Mouse (Mus musculus) layer of hippocampus, adult 18-20 months (tissue): ENCODE results near the gene Gm37596. TPM values are rescaled to one million over a fixed set of nuclear protein-coding genes. Genes with fewer than 3 reads are reported as not detected.
"Not testable (repeated sequence)": the region's sequence is repeated elsewhere in the genome, so short reads cannot be mapped to it uniquely, and the experiment has no call there.

Source experiments
- DNase-seq, 2 experiments: peaks; one replicate each; pipeline ENCODE4 v3.0.0; 2022; ENCODE audit warnings: low spot score in 2 of 2
- long read RNA-seq: library from polyadenylated mRNA; stranded (forward); transcript quantifications from one replicate; pipeline ENCODE4 v2.0.0, GENCODE M21; 2021
- total RNA-seq, 2 experiments: library from RNA; stranded (reverse); gene quantifications; 2 replicates each; pipeline ENCODE4 v1.2.3; 2021

Gm37596 gene
- not detected for total RNA-seq
- long read RNA-seq = 0 reads

GRCm38 (mm10) chr3:93692970-93693369 is at the start of gene Gm37596:
Gene Gm37596, minus strand, starts transcription at chr3:93693070.
- DNase-seq = not testable (repeated sequence)

- not testable (repeated sequence) for DNase-seq
Observed at GRCm38 (mm10) chr3:93708969-93709637, 16.2 kb upstream of the Gm37596 start.

GRCm38 (mm10) chr3:93676210-93676609 is 16.7 kb downstream of the Gm37596 start, which contains the start of gene Tdpoz1:
Gene Tdpoz1, minus strand, starts transcription at chr3:93676310.
- DNase-seq = not testable (repeated sequence)

- not testable (repeated sequence) for DNase-seq
Observed at GRCm38 (mm10) chr3:93670805-93671503, 21.9 kb downstream of the Gm37596 start.

GRCm38 (mm10) chr3:93654260-93654659 is 38.6 kb downstream of the Gm37596 start:
- DNase-seq = no peak

- no peak for DNase-seq
Observed at GRCm38 (mm10) chr3:93652586-93652985, 40.3 kb downstream of the Gm37596 start, which contains the start of gene Tdpoz2. Gene Tdpoz2, minus strand, starts transcription at chr3:93652686.

Other genes with a start within 250 kb of the Gm37596 start
- gene Tchhl1, start 224.3 kb downstream of the Gm37596 start, total RNA-seq = not detected
- gene S100a11, start 172.6 kb downstream of the Gm37596 start, total RNA-seq = 1 to 10 TPM; 7.1 to 8.3 TPM
- gene S100a10, start 138.0 kb downstream of the Gm37596 start, total RNA-seq = 10 to 100 TPM; 21.4 to 23.5 TPM
- not detected for gene Tdpoz2, start 40.4 kb downstream of the Gm37596 start, total RNA-seq
- gene Tdpoz1, start 16.8 kb downstream of the Gm37596 start, total RNA-seq = not detected
- gene Gm5773, start 79.9 kb upstream of the Gm37596 start, total RNA-seq = not detected
- gene Tdpoz4, start 103.3 kb upstream of the Gm37596 start, total RNA-seq = not detected
- not detected for gene Tdpoz3, start 132.9 kb upstream of the Gm37596 start, total RNA-seq